Mouse (Mus musculus): ENCODE measurements around the gene Plxnb2.

- TF ChIP-seq CTCF (IDR thresholded peaks at IDR 0.05; ENCODE audit: low read depth, low read length) (no peak), GATA1 (IDR thresholded peaks at IDR 0.05; ENCODE audit: borderline replicate concordance, low read length) (no peak), TAL1 (conservative IDR thresholded peaks at IDR 0.05; ENCODE audit: low read depth, low read length) (no peak)
These were observed 30.5 kb upstream of the Plxnb2 start, which contains the start of gene Ppp6r2 for GRCm38 (mm10) chr15:89210915-89211715.
